Mouse (Mus musculus) left cerebral cortex, postnatal 10 days (tissue): ENCODE data around the gene Cdkn2c. TPM values are rescaled to one million over a fixed set of nuclear protein-coding genes. Genes with fewer than 3 reads are reported as not detected.

Experiments used
- DNase-seq, 2 experiments: peaks; one replicate each; pipeline ENCODE4 v3.0.0; 2021 to 2022; ENCODE audit warnings: low spot score in 2 of 2, mixed read lengths in 1 of 2; ENCODE audit errors: extremely low spot score in 1 of 2
- intact Hi-C: fragments of 180-260 bp; cut with DNase I; formaldehyde crosslinking; loops from one replicate; pipeline ENCODE4 v1.15.1; 2025
- total RNA-seq, 2 experiments: library from RNA; stranded (reverse); gene quantifications; 2 replicates each; pipeline ENCODE4 v1.2.3; 2021

Gene Cdkn2c
- total RNA-seq, 2 experiments from 2014 or later = 5.3 to 5.9 TPM

DNA sequence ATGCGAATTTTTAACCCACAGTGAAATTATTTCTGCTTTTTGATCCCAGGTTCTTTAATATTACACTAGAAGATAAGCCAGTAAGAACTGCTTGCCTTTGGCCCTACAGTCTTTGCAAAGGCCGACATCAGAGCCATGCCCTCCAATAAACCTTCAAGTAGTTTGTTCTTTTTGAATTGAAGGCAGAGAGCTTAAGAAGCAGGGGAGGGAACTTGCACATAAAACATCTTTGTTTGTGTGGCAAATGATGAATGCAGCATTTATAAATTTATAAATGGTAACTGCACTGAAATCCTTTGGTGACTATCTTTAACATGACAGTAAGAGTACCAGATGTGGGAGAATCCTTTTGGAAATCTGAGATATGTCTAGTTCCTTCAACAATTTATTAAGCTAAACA lies 7.4 kb downstream of the Cdkn2c start:
- intact Hi-C loops = no loop called here
- DNase-seq = no peak

DNA sequence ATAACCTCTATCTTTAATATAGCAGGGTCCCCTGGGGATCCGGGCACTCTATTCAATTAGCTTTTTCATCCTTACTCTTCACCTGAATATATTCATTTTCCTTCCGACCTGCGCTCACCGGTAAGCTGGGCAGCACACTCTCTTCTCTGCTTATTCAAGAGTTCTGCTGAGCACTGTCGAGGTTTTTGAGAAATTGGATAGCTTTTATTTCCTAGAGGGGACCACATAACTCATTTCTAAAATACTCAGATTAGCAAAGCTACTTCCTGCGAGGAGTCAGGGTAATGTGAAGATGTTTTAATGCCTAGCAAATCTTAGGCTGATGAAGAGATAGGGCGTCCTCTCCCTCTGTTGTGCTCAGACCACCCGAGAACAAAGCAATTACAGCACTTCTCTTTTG lies 8.2 kb downstream of the Cdkn2c start:
- intact Hi-C loops = no loop called here
- no peak for DNase-seq

DNA sequence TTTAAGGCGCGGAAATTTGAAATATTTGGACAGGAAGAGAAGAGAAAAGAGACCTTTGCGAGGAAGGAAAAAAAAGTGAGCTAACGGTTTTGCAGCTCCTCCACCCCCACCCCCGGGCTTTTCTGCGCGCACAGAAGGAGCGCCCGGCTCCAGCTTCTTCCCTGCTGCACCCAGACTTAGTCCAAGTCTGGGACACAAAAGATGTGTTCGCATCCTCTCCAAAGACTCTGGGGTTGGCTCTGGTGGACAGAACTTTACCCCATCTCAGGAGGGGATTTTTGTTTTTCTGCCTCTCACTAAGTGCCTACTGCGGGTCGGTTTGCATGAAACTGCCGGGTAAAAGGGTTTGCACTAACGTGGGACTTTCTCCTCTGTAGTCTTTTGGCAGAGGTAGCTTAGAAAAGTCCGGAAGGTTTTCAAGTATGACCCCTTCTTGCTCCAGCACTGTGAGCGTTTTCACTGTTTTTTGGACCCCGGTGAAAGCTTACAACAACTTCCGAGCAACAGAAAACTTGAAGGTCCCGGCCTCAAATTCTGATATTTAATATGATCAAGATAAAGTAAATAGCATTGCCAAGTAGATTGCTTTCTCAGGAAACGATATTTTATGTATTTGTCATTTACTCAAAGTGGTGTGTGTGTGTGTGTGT lies 9.0 kb downstream of the Cdkn2c start:
- intact Hi-C loops = no loop called here
- DNase-seq = no peak

DNA sequence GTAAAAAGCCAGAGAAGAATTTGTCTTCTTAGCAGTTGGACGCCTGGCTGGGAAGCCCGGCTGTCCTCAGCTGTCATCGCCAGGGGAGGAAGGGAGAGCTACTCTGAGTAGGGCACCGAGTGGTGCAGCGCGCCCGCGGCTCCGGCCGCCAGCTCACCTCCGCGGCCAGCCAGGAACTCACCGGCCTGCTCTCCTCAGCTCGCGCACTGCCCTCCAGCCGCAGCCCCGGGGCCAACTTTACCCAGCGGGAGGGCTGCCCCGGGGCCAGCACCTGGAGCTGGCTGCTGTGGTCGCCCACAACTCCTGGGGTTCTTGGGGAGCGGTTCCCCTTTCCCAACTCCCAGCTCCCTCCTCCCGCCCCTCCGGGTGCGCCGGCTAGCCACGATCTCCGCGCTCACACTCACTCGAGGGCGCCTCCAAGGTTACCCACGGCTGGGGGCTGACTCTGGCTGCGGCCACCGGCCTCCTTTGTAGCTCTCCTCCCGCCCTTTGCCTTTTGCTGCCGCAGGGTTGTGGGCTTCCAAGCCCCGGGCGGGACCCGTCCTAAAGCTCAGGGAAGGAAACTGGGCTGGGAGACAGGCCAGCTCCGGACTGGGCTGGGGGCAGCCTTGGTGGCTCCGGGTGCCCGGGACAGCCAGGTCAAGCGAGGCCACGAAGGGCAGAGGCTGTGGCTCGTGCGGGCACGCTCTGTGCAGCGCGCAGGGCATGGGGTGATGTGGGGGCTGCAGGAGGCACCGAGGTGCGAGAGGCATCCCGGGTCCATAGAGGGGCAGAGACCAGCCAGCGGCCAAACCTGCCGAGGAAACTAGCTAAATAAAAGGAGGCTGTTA lies 9.8 kb downstream of the Cdkn2c start:
- peak in 1 of 2 experiments; percentile 47 for DNase-seq
- intact Hi-C loops = no loop called here

DNA sequence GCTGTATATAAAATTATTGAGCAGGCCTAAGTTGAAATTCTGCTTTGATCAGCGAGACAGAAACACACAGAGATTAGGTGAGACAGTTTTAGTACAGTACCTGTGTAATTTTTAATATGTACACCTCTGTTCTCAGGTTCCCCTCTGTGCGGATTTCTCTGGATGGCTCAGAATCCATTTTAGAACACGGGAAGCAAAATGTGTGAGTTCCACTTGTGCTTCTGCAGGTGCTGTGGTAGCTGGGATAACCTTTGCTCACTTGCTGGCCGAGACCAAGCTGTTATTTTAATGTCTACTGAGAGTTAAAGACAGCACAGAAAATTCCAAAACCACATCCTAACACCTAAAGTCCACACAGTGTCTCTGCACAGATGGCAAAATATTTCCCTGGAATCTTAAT lies 10.7 kb downstream of the Cdkn2c start:
- DNase-seq = no peak
- intact Hi-C loops = no loop called here

DNA sequence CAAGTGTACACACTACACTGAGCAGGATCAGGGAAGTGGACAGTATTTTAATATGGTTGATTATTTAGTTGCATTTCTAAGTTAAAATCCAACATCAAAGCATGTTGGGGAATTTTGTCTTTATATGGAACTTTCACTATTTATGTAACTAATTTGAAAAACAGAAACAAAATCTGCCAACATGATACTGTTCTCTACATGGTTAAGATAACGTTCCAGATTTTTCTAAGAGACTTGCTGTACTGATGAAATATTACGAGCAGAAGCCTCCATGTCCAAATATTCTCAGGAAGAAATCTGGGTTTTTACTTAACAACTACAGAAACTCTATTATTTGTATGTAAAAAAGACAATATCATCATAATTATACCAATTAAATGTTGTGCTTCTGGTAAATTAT lies 11.3 kb downstream of the Cdkn2c start:
- intact Hi-C loops = no loop called here
- no peak for DNase-seq

DNA sequence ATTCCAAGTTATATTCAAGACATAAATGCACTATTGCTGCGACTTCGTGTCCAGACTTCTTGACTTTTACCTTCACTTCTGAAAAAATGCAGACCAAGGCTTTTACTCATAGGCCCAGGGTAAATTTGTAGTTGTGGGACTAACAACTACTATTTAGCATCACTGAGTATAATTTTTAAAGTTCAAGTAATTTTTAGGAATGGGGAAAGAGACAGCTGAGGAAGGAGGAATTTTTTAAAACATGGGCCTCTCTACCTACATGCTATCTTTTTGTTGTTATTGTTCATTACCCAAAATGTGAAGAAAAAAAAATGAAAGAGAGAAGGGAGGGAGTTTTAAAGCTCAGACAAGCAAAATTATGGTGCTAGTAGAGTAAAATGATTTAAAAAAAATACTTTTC lies 12.3 kb downstream of the Cdkn2c start:
- intact Hi-C loops = no loop called here
- no peak for DNase-seq

DNA sequence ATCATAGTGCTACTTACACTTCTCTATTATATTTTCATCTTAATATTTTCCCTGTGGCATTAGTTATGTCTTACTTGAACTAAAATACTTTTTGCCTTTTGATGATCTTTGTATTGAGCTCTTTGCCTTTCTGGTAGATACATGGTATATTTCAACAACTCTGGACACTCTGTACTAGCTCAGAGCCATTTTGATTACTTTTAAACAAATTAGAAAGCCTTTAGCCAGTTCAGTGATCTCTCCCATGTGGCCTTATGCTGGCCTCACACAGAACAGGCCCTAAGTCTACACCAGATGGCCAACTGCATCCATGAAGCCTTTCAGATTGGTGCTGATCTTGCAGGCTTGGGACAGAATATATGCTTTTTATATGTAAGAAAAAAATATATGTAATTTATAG lies 13.7 kb downstream of the Cdkn2c start:
- intact Hi-C loops = no loop called here

DNA sequence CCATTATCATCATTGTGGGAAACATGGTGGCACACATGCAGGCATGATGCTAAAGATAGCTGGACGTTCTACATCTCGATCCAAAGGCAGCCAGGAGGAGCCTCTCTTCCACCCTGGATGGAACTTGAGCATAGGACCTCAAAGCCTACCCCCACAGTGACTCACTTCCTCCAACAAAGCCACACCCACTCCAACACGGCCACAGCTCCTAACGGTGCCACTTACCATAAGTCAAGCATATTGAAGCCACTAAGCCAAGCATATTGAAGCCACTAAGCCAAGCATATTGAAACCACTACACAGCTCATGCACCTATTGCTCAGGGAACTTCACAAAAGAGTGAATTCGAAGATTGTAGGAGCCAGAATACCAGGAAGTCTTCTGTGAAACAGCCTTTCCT lies 17.7 kb downstream of the Cdkn2c start:
- intact Hi-C loops = no loop called here
- no peak for DNase-seq

More for the DNA sequence above, 13.7 kb downstream of the Cdkn2c start:
- DNase-seq = no peak

DNA sequence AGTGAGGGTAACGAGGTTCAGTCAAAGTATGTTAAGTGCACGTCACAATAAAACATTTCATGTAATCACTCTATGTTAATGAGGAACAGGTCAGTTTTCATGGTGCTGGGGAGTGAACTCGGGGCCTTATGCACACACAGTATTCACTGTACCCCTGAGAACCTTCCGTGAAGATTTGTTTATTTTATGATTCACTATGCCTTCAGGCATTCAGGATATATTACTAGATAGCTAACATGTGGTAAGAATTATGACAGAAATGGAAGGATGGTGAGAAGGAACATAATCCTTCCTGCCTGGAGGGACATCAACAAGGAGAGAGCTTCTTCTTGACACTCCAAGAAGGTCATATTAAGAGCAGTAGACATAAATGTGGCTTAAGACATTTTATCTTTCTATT lies 19.7 kb downstream of the Cdkn2c start:
- DNase-seq = no peak
- intact Hi-C loops = no loop called here

DNA sequence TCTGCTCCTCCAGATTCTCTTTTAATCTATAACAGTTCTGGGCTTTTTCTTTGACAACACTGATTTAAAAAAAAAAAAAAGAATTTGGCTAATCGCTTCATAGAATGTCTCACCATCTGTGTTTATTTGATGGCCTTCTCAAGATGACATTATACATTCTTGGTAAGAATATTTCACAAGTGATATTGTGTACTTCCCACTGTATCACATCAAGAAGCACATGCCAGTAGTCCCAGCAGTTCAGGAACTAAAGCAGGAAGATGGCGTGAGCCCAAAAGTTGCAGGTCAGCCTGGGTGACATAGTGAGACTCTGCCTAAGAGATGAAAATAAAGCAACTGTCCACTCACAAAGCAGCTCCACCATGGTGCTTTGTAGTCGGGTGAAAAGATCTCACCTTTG lies 25.5 kb downstream of the Cdkn2c start:
- DNase-seq = no peak
- intact Hi-C loops = no loop called here

DNA sequence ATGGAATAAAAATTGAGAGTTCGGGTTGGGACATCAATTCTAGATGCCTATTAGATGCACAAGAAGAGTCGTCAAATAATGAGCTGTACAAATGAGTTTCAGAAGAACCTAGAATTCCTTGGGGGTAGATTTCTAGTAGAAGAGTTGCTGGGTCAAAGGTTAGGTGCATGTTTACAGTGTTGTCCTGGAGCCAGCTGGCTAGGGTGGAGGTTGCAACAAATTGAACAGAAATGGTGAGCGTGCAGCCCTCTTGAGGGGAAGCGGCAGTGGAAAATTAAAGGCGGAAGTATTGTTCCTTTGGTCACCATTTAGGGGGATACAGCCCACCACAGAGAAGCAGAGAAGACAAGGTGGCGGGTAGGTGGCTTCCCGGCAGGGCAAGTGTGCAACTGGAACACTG lies 26.8 kb downstream of the Cdkn2c start:
- DNase-seq = no peak
- intact Hi-C loops = no loop called here

DNA sequence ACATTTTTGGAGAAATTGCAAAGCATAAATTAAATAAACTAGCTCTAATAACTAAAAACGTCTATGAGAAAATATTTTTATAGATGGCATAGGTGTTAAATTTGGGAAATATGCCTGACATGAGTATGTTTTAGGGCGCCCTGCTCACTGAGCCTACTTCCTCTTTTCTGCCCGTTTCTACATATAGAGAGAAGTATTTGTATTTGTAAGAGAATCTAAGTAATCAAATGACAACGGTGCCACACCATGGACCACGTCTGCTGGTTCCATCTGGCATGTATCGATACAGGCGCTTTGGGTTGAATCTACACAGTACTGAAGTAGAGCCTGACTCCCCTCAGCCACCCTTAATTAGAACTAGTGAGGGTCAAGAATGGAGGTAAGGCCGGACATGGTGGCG lies 27.6 kb downstream of the Cdkn2c start:
- DNase-seq = no peak
- intact Hi-C loops = no loop called here

DNA sequence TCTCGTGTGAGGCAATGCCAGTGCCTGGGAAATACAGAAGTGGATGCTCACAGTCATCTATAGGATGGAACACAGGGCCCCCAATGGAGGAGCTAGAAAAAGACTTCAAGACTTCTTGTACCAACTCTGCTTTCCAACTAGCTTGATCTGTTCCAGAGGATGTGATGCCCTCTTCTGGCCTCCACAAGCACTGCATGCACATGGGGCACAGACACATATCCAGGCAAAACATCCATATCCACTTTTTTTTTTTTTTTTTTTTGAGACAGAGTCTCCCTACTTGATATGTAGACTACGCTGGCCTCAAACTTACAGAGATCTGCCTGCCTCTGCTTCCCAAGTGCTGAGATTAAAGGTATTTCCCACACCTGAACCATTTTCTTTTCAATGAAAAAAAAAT lies 32.0 kb downstream of the Cdkn2c start:
- intact Hi-C loops = no loop called here
- DNase-seq = no peak

DNA sequence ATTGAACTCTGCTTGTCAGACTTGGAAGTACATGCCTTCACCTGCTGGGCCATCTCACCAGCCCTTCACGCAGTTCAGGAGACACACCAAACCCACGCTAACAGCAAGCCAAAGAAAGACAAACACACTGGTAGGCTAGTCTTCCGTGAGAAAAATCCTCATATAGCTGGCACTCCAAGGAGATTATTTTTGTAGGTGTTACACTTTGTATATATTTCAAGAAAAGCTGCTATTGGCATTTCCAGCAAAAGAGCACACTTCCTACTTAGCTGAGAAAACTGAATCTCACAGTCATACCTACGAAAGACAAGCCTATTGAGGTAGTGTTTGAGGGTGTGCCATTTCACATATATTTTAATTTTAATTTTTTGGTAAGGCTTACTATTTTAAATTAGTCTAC lies 36.0 kb downstream of the Cdkn2c start:
- intact Hi-C loops = no loop called here

DNA sequence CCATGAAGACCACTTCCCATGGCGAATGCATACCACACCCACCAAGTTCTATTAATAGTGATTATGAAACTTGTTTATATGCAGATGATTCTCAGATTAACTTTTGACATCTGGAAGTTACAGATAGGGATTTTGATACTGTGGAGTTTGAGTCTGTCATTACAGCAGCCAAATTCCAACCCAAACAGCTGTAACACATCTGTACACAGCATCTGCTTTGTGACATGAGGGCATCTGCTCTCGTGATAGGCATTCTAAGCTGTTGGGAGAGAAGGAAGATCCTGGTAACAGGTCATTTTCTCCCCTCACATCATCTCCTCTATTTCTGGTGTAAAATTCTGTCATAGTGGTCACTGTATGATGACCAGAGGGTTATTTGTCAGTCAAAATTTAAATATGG lies 36.8 kb downstream of the Cdkn2c start:
- DNase-seq = no peak
- intact Hi-C loops = no loop called here

More for the DNA sequence above, 36.0 kb downstream of the Cdkn2c start:
- no peak for DNase-seq

DNA sequence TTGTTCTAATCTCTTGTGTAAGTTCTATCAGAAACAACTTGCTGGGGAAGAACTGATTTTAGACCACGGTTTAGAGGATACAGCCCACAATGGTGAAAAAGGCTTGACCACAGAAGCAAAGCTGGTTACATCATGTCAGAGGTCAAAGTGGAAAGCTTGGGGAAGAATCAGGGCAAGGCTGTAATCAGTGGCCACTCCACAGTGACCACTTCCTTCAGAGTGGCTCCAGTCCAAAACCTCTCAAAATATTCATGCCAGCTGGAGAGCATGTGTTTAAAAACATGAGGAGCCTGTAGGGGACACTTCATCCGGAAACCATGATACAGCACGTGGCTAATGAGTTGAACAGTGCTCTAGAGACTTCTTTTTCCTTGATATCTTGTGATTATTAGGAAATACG lies 54.4 kb downstream of the Cdkn2c start:
- intact Hi-C loops = no loop called here

More for the DNA sequence above, 54.4 kb downstream of the Cdkn2c start:
- DNase-seq = no peak
